Mouse (Mus musculus) C2C12 (cell line): Measurements from ENCODE around the gene Rab11fip2. TPM values are rescaled to one million over a fixed set of nuclear protein-coding genes. Genes with fewer than 3 reads are reported as not detected.

Experiments
- H3K27me3 ChIP-seq: one replicate; pipeline ENCODE4 v1.6.1; 2011; ENCODE audit not compliant: control insufficient read depth, insufficient read depth, insufficient read length
- H3K36me3 ChIP-seq: one replicate; pipeline ENCODE4 v1.6.1; 2011; ENCODE audit not compliant: control insufficient read depth, insufficient read depth
- H3K4me3 ChIP-seq: one replicate; pipeline ENCODE4 v1.5.1; 2011; ENCODE audit warnings: mild to moderate bottlenecking, control low read depth; ENCODE audit not compliant: poor library complexity, insufficient read depth, severe bottlenecking
- H3K79me2 ChIP-seq: one replicate; pipeline ENCODE4 v1.6.1; 2011; ENCODE audit not compliant: control insufficient read depth, insufficient read depth
- H3K79me3 ChIP-seq: one replicate; pipeline ENCODE4 v1.6.1; 2011; ENCODE audit warnings: low read depth, control low read depth
- H3ac ChIP-seq: one replicate; pipeline ENCODE3; 2011; ENCODE audit warnings: low read depth; ENCODE audit not compliant: control insufficient read depth, insufficient read length
- CEBPB ChIP-seq: IDR thresholded peaks from one replicate; pipeline ENCODE4 v1.6.1; 2011; ENCODE audit warnings: low read depth, mild to moderate bottlenecking, control low read depth, moderate library complexity
- CTCF ChIP-seq: IDR thresholded peaks from one replicate; pipeline ENCODE4 v1.5.1; 2011; ENCODE audit not compliant: control insufficient read depth, insufficient read depth, insufficient read length
- FOSL1 ChIP-seq: IDR thresholded peaks from one replicate; pipeline ENCODE4 v1.8.0; 2011; ENCODE audit warnings: mild to moderate bottlenecking, low read length; ENCODE audit not compliant: poor library complexity, insufficient read depth, severe bottlenecking
- MAX ChIP-seq: IDR thresholded peaks from one replicate; pipeline ENCODE4 v1.6.1; 2011; ENCODE audit warnings: mild to moderate bottlenecking, control low read depth
- MYOD1 ChIP-seq: IDR thresholded peaks from one replicate; pipeline ENCODE4 v1.6.1; 2011; ENCODE audit warnings: low read depth; ENCODE audit not compliant: control insufficient read depth, insufficient read length
- MYOG ChIP-seq: IDR thresholded peaks from one replicate; pipeline ENCODE4 v1.6.1; 2011; ENCODE audit not compliant: control insufficient read depth, insufficient read length; ENCODE audit errors: extremely low read depth
- USF1 ChIP-seq: IDR thresholded peaks from one replicate; pipeline ENCODE4 v1.6.1; 2011; ENCODE audit warnings: low read depth, mild to moderate bottlenecking, control low read depth, moderate library complexity
- polyA plus RNA-seq: library from polyadenylated mRNA; unstranded; fragments of >200 nt; fragmentation: generic; extraction: Trizol; gene quantifications from one replicate; pipeline ENCODE4 v1.2.1, GENCODE M21; 2012; ENCODE audit warnings: missing spikeins

Rab11fip2 gene
- polyA plus RNA-seq, 1 experiment, result 0.95 TPM

DNA sequence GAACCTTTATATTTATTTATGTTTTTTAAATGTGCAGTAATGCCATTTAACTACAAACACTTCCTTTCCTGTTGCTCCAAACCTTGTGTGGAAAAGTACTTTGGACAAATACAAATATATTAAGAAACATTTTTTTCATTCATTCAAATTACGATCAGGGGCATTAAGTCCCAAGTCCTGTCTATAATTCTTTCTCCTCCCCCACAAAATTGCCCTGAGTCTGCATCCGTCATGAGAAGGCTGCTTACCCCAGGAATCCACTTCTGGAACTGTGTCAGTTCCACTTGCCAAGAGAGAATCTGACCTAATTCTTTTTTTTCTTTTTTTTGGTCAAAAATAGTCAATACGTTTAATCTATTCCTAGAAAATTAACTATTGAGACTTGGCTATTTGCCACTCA, 90.4 kb downstream of the Rab11fip2 start:
- no peaks in the 10 kb centered on the region for H3K79me2 ChIP-seq
- no peaks in the 10 kb centered on the region for H3K36me3 ChIP-seq
- H3K4me3 ChIP-seq, result no peak overlapping the region
- H3ac ChIP-seq, result no peak overlapping the region
- TF ChIP-seq USF1 (no peak), MYOG (no peak), CTCF (no peak), FOSL1 (no peak), CEBPB (no peak), MAX (no peak), MYOD1 (no peak)
- no peaks in the 10 kb centered on the region for H3K27me3 ChIP-seq
- no peaks in the 10 kb centered on the region for H3K79me3 ChIP-seq
